10 mouse cellular contexts compared by ENCODE assay signal in genomic region chr8:61515110-61515930, GRCm38 (mm10). TPM values are rescaled to one million over a fixed set of nuclear protein-coding genes. Genes with fewer than 3 reads are reported as not detected.
DNase-seq lines count a peak whose midpoint lies in the region; ATAC-seq lines count a peak whose summit lies in the region.
"Had no signal": no experiment of that assay in that cellular context is flagged by ENCODE, and none has a peak within 500 bp of the region (broad histone marks: within the 10 kb centered on the region; RNA-seq: fewer than 3 reads in every experiment).

No protein-coding gene starts in this region.

- peak; percentile 63 for ATAC-seq in forebrain, embryonic 15.5 days (replicated peaks)
- peak; percentile 78 for ATAC-seq in midbrain, embryonic 13.5 days

- 34% methylated on average over 24 of the region's 24 CpGs for WGBS in forebrain, embryonic 15.5 days
- WGBS in midbrain, embryonic 13.5 days, result 35% methylated on average over 24 of the region's 24 CpGs
- WGBS in heart, embryonic 10.5 days, result 90% methylated on average over 24 of the region's 24 CpGs

- H3K9ac ChIP-seq in forebrain, embryonic 15.5 days (replicated peaks), result peak overlapping the region; percentile 6; the same call in 1 of the 2 replicates
- H3K9ac ChIP-seq in midbrain, embryonic 13.5 days (replicated peaks), result peak overlapping the region; percentile 52

- no peaks in the 10 kb centered on the region for H3K36me3 ChIP-seq in forebrain, embryonic 15.5 days
- H3K36me3 ChIP-seq in midbrain, embryonic 13.5 days, result peaks cover 12% of the 10 kb centered on the region
- peaks cover 94% of the 10 kb centered on the region for H3K36me3 ChIP-seq in heart, embryonic 10.5 days

- peak overlapping the region; percentile 21 for H3K4me3 ChIP-seq in forebrain, embryonic 15.5 days
- peak overlapping the region; percentile 27 for H3K4me3 ChIP-seq in midbrain, embryonic 13.5 days (replicated peaks)
- H3K4me3 ChIP-seq in heart, embryonic 10.5 days, result no peak overlapping the region
- H3K4me3 ChIP-seq: erythroblast, embryonic 14.5 days; heart, adult 2 months had no signal

- H3K27me3 ChIP-seq in forebrain, embryonic 15.5 days, result no peaks in the 10 kb centered on the region
- H3K27me3 ChIP-seq in midbrain, embryonic 13.5 days, result no peaks in the 10 kb centered on the region
- no peaks in the 10 kb centered on the region for H3K27me3 ChIP-seq in heart, embryonic 10.5 days (ENCODE audit: insufficient read depth, poor library complexity, severe bottlenecking)

- no peaks in the 10 kb centered on the region for H3K9me3 ChIP-seq in forebrain, embryonic 15.5 days
- H3K9me3 ChIP-seq in midbrain, embryonic 13.5 days, result no peaks in the 10 kb centered on the region
- no peaks in the 10 kb centered on the region for H3K9me3 ChIP-seq in heart, embryonic 10.5 days

- H3K4me1 ChIP-seq in forebrain, embryonic 15.5 days, result peaks cover 28% of the 10 kb centered on the region
- H3K4me1 ChIP-seq in midbrain, embryonic 13.5 days (replicated peaks), result peaks cover 35% of the 10 kb centered on the region
- no peaks in the 10 kb centered on the region for H3K4me1 ChIP-seq in heart, embryonic 10.5 days

- H3K27ac ChIP-seq in forebrain, embryonic 15.5 days (replicated peaks), result peak overlapping the region; percentile 90
- H3K27ac ChIP-seq in midbrain, embryonic 13.5 days, result peak overlapping the region; percentile 92
- H3K27ac ChIP-seq in heart, embryonic 10.5 days, result no peak overlapping the region
- H3K27ac ChIP-seq: heart, adult 2 months had no signal

- H3K4me2 ChIP-seq in forebrain, embryonic 15.5 days (replicated peaks), result peak overlapping the region; percentile 41
- peak overlapping the region; percentile 46 for H3K4me2 ChIP-seq in midbrain, embryonic 13.5 days (replicated peaks)

- DNase-seq in embryo, embryonic 11 days, result peak; percentile 31
- DNase-seq in embryo, embryonic 9.5 days (ENCODE audit: extremely low spot score), result no peak
- peak; percentile 62 for DNase-seq in Muller cell, postnatal 12 days (ENCODE audit: inconsistent ontology term)
- no peak for DNase-seq in heart, adult 8-10 months (ENCODE audit: low spot score)
- DNase-seq in heart, embryonic 10.5 days (ENCODE audit: low spot score), result no peak
- no peak for DNase-seq in spleen, adult 12 weeks (ENCODE audit: low spot score)

RNA-seq across cellular contexts. Expression of gene Cbr4, which starts 27.8 kb away (rescaled TPM):
- 19.2 and 23.8 TPM in 2 replicates for polyA plus RNA-seq in forebrain, embryonic 15.5 days (2015; fragmentation: Nextera tagmentation; extraction: Ambion mirVana)
- 21.4 and 25.0 TPM in 2 replicates for polyA plus RNA-seq in midbrain, embryonic 13.5 days (2015; fragmentation: Nextera tagmentation; extraction: Ambion mirVana)
- total RNA-seq in heart, adult 8-10 months (2022), result 100 to 1,000 TPM in 1 of 4 experiments, 10 to 100 TPM in 3; 68.5 to 102 (median 93.4) TPM
- polyA plus RNA-seq in heart, embryonic 10.5 days (2016; fragmentation: Nextera tagmentation; extraction: Ambion mirVana), result 30.1 and 31.7 TPM in 2 replicates

Comparison
In these comparisons a context has a peak if more than half of its experiments do, and no peak if none do; other contexts are left out.
1. DNase-seq: peak in embryo, embryonic 11 days (single experiment) and Muller cell, postnatal 12 days (single experiment); none in embryo, embryonic 9.5 days (single experiment), heart, adult 8-10 months (single experiment), heart, embryonic 10.5 days (single experiment) and spleen, adult 12 weeks (single experiment).